Mouse (Mus musculus): ENCODE data around the gene Rspo1.

Rspo1 gene

DNA sequence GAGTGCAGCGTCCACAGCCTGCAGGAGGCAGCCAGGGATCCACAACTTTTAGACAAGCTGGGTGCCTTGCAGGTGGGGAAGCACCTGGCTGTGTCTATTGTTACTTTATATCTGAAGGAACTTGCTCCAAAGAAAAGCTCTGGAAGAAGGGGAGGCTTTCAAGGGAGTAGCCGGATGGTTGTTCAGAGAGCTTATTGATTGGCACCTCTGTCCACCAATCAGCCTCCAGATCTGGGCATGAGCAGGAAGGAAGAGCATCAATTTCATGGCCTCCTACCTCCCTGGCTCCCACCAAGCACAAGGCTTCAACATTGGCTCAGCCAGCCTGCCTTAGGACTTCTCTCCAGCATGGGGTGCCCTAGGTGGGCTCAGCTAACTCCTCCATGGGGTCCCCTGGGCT lies 12.9 kb upstream of the Rspo1 start:
- no peak for DNase-seq (ENCODE audit: low spot score)

DNA sequence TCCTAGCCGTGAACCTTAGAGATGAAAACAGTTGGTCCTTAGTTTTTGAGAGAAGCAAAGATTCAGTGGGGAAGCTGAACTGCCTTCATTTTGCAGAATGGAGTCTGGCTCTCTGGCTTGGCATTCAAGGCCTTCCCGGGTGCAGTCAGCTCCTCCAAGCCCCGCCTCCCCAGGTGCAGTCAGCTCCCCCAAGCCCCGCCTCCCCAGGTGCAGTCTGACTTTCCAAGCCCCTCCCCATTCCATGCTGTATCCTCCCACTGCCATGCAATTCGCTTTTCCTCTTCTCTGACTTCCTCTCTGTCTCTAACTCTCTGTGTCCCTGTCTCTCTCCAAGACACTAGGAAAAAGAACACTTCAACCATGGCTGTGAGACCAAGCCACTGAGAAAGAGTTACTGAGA lies 8.0 kb upstream of the Rspo1 start:
- no peak for DNase-seq (ENCODE audit: low spot score)

DNA sequence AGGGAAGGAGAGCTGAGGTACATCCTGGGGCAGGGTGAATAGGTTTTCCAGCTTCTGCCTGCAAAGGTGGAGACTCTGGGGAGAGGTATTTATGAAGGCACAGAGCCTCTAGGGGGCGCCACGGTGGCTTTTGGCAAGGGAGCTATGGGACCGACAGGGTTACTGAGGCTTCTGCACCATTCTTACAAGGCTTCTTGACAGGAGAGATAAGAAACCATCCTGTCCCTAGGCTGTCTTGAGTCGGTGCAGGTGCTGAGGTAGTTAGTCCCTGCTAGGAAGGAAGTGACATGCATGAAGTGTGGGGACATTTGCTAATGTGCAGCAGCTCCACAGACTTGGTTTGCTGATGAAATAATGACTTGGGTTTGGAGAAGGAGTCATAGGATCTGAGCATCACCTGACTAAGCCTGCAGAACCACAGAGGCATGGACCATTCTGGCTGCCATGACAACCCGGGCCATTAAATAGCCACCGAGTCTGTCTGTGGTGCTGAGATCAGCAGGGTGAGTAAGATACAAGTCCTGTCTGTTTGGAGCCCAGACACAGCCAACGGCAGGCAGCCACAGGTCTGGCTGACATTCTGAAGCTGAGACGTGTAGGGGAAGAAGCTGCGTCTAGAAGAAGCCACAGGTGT lies 2.2 kb upstream of the Rspo1 start:
- no peak for DNase-seq (ENCODE audit: low spot score)

DNA sequence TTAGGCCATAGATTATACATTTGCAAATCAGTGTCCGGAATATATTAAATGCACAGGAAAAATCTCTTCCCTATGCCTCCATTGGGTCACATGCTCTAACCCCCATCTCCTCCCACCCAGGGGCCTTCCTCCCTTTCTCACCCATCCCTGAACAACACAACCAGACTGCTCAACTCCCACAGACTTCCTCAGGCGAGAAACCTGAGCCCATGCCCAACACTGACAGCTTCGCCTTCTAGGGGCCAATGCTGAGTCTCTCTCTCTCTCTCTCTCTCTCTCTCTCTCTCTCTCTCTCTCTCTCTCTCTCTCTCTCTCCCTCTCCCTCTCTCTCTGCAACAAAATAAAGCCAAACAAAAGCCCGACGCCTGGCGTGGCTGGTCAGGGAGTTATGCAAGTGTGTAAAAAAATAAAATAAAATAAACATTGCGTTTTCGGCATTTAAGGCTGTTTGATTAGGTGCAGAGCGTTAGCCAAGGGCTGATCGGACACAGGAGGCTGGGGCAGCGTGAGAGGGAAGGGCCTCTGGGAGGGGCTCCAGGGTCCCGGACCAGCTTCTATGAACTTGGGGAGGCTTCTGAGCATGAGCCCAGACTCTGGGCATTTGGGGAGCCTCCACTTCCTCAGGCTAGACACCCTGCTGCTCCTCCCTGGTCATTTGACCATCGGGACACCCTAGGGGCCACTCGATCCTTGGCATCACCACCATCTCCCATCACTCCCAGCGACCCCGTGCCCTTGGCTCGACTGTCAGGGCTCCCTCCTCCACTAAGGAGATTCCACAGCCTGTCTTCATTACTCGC lies 1.2 kb upstream of the Rspo1 start:
- DNase-seq (ENCODE audit: low spot score) = no peak

DNA sequence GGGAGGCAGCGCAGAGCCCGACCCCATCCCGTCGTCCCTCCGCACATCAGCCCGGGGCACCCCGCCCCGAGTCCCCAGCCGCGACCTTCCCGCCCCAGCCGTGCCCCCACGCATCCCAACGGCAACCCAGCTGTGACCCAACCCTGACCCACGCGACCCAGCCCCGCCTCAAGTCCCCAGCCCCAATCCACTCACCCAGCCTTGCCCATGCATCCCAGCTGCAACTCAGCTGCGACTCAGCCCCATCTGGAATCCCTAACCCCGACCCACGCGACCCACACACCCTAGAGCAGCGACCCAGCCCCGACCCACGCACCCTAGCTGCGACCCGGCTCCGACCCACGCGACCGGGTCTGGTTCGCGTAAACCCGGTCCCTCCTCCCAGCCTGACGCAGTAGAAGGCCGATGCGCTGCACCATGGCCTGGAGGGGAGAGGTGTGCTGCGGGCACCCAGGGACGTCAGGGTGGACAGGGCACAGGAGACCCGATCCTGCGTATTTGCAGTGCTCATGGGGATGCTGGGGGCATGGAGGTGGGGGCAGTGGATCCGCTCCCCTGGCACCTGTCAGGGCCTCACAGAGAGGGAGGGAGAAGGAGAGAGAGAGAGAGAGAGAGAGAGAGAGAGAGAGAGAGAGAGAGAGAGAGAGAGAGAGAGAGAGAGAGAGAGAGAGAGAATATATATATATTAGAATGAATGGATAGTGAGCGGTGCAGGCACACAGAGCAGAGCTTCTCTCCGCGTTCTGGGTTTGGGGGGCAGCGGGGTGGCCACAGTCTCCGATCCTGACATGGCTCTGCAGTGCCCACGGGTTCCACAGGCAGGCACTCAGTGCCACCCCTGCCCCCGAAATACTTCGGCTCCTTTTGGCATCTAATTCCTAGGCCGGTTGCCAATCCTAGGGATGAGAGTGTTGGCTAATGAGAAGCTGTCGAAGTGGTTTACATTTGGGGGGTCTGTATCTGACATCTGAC lies 795 bp downstream of the Rspo1 start:
- no peak for DNase-seq (ENCODE audit: low spot score)

DNA sequence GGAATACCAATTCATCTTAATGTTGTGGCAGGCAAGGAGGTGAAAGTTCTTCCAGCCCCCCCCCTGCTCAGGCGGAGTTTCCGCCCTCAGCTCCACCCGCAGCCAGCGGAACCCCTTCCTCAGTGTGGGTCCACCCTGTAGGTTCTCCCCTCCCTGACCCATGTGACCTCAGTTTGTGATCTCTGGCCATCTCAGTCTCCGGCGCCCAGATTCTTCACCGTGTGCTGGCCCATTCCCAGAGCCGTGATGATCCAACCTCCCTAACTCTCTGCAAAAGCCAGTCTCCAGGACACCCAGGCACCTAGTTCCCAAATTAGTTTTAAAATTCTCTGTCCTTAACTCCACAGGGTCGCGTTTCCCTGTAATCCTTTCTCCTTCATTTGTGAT lies 1.5 kb downstream of the Rspo1 start:
- DNase-seq (ENCODE audit: low spot score) = no peak

DNA sequence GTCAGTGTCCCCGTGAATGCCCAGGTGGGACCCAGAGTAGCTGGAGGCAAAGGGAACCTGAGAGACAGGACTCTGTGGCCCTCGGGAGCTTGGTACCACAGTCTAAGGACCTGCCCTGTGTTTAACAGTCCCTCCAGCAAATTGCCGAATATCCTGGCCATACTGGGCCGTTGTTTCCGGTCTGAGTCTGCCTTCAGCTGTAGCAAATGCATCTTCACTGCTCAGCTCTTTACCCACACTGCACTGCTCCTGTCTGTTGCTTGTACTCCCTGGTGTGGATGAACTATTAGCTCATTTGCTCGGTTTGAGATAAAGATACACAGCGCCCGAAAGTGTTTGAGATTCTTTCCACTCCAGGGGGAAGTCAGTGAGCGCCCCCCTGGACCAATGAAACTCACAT lies 2.2 kb downstream of the Rspo1 start:
- no peak for DNase-seq (ENCODE audit: low spot score)

DNA sequence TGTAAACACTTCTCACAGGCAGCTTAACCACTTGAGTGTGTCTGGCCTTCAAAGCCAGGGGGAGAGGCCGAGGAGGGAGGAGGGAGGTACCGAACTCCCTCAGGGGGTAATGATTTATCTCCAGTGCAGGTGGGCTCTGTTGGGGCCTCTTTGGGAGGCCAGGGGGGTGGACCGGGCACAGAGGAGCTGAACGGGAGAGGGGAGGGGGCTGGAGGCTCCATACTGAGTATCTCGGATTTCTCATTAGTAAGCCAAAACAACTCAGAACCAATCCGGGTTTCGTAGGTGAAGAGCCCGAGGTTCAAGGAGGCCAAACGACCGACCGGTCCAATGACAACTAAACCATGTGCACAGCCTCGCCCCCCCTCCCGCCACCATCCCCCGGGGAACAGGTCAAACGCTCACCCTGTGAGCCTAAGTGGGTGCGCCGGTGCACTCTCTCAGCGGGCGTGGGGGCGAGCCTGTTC lies 3.6 kb downstream of the Rspo1 start:
- no peak for DNase-seq (ENCODE audit: low spot score)

DNA sequence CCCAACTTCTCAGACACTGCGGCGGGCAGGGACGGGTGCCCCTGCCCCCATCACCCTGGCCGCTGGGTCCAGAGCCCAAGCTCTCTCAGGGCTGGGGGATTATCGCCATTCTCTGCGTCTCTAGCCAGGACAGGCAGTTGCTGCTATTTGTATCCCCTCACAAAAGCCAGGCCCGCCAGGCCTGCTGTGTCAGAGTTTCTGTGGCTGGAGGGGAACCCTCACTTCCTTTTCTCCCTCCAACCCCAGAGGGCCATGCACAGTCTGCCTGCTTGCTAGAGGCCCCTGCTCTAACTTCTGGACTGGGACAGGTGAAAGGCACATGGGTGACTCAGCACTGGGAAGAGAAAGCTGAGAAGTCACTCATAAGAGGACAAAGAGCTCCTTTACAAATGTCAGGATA lies 4.1 kb downstream of the Rspo1 start:
- no peak for DNase-seq (ENCODE audit: low spot score)

DNA sequence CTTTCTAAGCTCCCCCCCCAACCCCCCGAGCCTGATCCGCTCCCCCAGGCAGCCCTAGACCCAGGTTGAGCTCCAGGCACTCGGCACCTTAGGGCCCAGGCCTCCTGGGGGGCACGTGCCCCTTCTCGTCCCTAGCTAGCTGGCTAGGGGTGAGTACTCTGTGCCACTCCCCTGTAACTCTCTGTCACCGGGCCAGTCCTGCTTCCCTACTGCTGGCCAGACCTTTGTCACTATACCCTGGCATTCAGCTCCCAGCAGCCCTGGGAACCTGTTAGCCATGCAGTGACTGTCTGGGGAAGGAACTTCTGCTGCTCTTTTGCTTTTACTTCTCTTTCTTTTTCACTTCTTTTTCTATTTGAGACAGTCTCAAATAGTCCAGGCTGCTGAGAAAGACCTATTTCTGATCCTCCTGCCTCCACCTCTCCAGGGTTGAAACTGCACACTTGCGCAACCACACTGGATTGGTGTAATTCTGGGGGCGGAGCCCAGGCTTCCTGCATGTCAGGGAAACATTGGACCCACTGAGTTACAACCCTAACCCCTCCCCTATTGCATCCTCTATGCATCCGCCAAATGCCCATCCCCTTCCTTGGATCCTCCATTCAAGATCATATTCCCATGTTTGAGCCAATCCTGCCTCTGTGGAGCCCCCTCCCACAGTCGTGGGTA lies 11.4 kb downstream of the Rspo1 start:
- DNase-seq (ENCODE audit: low spot score) = no peak

DNA sequence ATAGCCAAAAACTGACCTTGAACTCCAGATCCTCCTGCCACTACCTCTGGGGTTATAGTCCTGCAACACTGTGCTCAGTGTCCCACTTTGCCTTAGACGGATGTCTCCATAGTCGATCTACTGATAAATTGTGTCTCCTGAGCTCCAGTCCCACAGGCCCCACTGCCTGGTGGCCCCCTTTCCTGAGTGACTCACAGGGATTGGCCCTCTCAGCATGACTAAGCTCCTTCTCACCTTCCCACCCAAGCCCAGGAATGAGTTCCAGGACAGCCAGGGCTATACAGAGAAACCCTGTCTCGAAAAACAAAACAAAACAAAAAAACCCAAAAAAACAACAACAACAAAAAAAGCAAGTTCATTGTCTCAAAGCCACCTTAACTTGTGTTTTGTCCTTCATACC lies 13.3 kb downstream of the Rspo1 start:
- no peak for DNase-seq (ENCODE audit: low spot score)

DNA sequence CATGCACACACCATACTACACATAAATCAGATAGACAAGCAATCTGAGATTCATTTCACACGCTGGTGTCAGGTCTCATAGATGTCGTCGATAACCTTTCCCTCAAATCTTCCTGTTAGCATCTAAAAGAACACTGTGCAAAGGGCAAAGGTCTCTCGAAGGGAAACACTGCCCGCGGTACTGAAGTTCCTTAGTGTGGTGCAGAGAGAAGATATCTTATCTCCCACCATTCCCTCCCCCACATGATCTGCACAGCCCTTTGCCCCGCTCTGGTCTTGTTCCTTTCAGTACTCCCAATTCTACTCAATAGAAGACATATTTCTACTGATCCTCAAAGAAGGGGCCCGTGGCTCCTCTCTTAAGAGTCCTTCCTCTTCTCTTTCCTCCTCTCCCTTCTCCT lies 16.7 kb downstream of the Rspo1 start:
- no peak for DNase-seq (ENCODE audit: low spot score)

DNA sequence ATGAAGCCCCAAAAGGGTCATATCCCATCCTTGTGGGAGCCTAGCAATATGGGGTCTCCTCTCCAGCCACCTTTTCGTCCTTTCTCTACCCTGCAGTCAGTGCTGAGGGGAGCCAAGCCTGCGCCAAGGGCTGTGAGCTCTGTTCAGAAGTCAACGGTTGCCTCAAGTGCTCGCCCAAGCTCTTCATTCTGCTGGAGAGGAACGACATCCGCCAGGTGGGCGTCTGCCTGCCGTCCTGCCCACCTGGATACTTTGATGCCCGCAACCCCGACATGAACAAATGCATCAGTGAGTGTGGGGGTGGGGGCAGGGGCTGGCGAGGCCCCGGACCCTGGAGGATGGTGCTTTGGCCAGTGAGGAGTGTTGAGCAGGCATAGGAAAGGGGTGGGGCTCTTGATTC lies 18.7 kb downstream of the Rspo1 start:
- DNase-seq (ENCODE audit: low spot score) = no peak

DNA sequence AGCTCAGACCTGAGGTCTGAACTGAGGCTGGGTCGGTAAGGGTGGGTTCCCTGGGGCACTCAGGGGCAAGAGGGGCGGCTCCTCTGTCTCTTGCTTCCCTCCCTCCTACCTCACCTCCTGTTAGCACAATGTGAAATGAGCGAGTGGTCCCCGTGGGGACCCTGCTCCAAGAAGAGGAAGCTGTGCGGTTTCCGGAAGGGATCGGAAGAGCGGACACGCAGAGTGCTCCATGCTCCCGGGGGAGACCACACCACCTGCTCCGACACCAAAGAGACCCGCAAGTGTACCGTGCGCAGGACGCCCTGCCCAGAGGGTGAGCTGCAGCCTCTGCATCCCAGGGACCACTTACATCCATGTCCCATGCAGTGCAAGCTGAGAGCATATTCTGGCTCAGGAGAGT lies 21.2 kb downstream of the Rspo1 start:
- DNase-seq (ENCODE audit: low spot score) = no peak

DNA sequence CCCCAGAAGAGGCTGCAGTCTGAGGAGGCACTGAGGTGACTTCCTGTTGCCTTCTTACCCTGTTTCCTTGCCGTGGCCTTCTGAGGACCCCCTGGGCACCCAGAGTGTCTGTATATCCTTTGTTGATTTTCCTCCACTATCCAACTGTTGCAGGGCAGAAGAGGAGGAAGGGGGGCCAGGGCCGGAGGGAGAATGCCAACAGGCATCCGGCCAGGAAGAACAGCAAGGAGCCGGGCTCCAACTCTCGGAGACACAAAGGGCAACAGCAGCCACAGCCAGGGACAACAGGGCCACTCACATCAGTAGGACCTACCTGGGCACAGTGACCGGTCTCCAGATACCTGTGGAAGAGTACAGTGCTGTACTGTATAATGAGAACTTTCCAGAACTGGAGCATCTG lies 22.0 kb downstream of the Rspo1 start:
- DNase-seq (ENCODE audit: low spot score) = no peak

DNA sequence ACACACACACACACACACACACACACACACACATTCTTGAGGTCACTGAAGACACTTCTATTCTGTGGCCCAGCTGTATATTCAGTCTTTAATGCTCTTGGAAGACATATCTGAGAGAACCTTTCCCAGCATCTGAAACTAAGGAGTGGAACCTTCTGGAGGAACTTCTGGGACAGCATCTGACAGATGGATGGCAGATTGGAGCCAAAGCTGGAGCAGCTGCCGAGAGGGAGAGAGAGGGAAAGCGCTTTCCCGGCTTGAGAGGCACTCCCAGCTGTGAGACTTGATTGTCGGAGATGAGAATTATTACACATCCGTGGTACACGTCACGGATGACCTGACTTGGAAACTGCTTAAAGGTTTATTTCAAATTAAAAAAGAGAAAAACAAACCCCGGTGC lies 22.5 kb downstream of the Rspo1 start:
- no peak for DNase-seq (ENCODE audit: low spot score)

DNA sequence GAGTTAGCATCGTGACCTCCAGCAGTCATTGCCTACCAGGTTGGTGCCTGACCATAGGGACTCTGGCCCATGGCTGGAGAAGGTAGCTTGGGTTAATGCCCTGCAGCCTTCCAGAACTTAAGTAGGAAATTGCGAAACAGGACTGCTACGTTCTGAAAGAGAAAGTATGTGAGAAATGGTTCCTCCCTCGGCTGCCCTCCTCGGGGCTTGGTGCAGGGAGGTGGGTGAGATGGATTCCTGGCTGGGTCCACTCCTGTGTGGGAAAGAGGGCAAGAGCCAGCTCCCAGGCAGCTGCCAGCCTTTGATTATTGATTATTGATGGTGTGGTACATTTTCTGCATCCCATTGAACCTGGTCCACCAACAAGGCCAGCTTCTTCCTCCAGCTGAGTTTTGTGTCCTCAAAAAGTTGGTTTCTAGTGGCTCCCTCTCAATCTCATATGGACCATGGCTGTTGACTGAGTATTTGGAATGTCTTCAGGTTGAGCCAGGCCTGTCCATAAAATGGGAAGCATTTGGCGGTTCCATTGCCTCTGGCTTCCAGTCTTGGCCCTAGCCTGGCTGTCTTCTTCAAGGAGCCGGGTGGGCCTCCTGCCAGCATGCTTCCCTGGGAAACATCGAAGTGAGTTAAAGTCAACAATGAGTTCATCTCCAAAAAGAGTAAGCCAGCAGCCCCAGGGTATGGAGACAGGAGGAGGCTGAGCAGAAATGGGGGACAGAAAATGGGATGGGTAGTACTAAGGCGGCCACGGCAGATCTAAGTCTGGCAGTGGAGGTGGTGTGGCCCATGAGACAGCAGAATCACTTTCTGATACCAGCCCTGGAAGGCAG lies 29.8 kb downstream of the Rspo1 start, which contains the start of gene Gnl2:
Gene Gnl2, plus strand, starts transcription at position 780 of the 830 bp plus-strand sequence.
- no peak for DNase-seq (ENCODE audit: low spot score)

DNA sequence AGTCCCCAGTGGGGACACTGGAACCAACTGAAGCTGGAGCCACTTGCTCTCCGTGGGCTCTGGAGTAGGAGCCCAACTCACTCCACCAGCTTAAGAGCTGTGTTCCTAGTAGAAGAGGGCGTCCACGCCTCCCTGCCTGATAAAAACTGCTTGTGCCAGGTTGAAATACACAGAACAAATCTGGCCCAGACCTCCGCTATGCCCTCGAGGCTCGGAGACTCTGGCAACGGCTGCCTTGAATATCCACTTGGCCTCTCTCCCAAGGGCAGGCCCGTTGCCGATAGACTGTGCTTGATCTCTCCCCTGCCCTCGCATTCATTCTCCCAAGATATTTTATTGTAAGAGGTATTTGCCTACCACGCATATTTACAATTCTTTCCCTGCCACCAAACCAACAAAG lies 31.2 kb downstream of the Rspo1 start:
- no peak for DNase-seq (ENCODE audit: low spot score)

DNA sequence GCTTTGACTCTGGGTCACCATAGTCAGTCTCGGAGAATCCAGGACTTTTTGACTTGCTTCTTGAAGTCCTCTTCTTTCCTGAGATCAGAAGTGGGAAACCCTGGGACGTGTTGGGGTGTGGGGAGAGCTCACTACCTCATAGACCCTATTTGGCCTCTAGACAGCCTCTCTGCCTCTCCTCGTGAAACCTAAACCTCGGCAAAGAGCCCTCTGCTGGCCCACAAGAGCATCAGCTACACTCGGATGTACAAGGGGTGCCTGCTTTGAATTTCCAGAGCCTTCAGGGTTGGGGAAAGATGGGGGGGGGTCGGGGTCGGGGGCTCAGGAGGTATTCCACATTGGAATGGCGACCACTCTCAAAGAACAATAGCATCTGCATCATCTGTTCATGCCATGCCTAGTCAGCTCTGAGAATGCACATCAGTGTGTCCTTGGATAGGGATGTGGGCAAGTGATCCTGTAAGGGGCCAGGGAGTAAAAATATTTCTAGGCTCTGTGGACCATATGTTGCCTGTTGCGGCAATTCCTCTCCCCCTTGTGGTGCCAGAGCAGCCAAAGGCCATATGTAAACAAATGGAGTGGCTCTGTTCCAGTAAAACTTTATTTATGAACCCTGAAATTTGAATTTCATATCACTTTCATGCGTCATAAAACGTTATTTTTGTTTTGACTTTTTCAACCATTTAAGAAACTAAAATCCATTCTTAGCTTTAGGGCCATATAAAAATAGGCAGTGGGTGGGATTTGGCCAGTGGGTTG lies 34.7 kb downstream of the Rspo1 start:
- DNase-seq (ENCODE audit: low spot score) = no peak

DNA sequence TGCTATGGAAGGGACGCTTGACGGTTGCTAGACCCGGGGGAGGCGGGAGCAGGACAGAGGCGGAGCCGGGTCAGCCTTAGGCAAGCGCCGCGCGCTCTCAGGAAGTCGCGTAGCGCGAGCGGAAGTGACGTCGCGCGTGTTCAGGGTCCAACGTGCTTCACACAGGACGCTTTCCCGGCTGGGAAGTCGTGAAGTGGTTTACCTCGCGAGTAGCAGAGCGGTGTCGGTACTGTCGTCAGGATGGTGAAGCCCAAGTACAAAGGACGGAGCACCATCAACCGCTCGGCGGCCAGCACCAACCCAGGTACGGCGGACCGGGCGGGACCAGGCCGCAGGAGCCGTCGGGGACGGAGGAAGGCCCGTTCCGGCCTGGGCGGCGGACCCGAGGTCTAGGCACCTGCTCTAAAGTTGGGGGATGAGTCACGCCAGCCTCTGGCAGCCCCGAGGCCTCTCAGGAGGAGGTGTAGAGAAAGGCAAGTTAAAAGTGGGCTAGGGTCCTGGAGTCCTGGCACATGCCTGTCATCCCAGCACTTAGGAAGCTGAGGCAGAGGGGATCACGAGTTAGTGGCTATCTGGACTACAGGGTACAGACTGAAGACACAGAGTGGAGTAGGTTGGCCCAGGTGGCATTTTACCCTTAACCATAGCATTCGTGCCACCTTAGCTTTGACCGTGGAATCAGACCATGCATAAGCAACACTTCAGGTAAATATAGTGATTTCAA lies 43.8 kb downstream of the Rspo1 start:
- DNase-seq (ENCODE audit: low spot score) = peak; percentile 83
